In genomic region chr6:70853371-70853770, GRCm38 (mm10) we compare ENCODE assay signal across 16 mouse cellular contexts.
"Had no signal": no experiment of that assay in that cellular context is flagged by ENCODE, and none has a peak within 500 bp of the region (broad histone marks: within the 10 kb centered on the region; RNA-seq: fewer than 3 reads in every experiment).

No protein-coding gene starts in this region.

- H3K36me3 ChIP-seq: stomach, embryonic 15.5 days had no signal

- H3K9ac ChIP-seq: neural tube, embryonic 13.5 days; neural tube, embryonic 15.5 days; stomach, embryonic 15.5 days had no signal

- H3K4me1 ChIP-seq: neural tube, embryonic 15.5 days; stomach, embryonic 15.5 days had no signal

- H3K27me3 ChIP-seq: neural tube, embryonic 13.5 days; neural tube, embryonic 15.5 days; stomach, embryonic 15.5 days had no signal

- H3K4me2 ChIP-seq: neural tube, embryonic 13.5 days; neural tube, embryonic 15.5 days; stomach, embryonic 15.5 days had no signal

- H3K4me3 ChIP-seq: neural tube, embryonic 13.5 days; neural tube, embryonic 15.5 days; stomach, embryonic 15.5 days had no signal

- DNase-seq: retina, postnatal 1 day; right cerebral cortex, adult 18-20 months; right cerebral cortex, postnatal 14 days; right cerebral cortex, postnatal 25 days; right cerebral cortex, postnatal 4 days; spleen, adult 18-20 months; thymus, adult 18-20 months; thymus, adult 2 months; thymus, postnatal 14 days; thymus, postnatal 25 days; thymus, postnatal 36 days; thymus, postnatal 4 days had no signal

- H3K9me3 ChIP-seq: neural tube, embryonic 13.5 days; neural tube, embryonic 15.5 days; stomach, embryonic 15.5 days had no signal

- H3K27ac ChIP-seq: neural tube, embryonic 13.5 days; neural tube, embryonic 15.5 days; stomach, embryonic 15.5 days; stomach, postnatal 0 days had no signal
